Mouse (Mus musculus): ENCODE measurements around the gene Eif2ak4.

GRCm38 (mm10) chr2:118510447-118511310 is 122.3 kb downstream of the Eif2ak4 start:
- TF ChIP-seq GATA1 (IDR thresholded peaks at IDR 0.05; ENCODE audit: borderline replicate concordance, low read length): no peak
- no peak for TF ChIP-seq CTCF (IDR thresholded peaks at IDR 0.05; ENCODE audit: low read depth, low read length)
- no peak for TF ChIP-seq TAL1 (conservative IDR thresholded peaks at IDR 0.05; ENCODE audit: low read depth, low read length)
- no peak for TF ChIP-seq POLR2AphosphoS5 (IDR thresholded peaks at IDR 0.05; ENCODE audit: insufficient replicate concordance, low read depth, low read length)
- no peak for TF ChIP-seq GATA2 (IDR thresholded peaks at IDR 0.05; ENCODE audit: borderline replicate concordance, low read depth, low read length)

Data from G1E (cell line).